Mouse (Mus musculus): ENCODE results near the gene Srsf10.

The Srsf10 gene

DNA sequence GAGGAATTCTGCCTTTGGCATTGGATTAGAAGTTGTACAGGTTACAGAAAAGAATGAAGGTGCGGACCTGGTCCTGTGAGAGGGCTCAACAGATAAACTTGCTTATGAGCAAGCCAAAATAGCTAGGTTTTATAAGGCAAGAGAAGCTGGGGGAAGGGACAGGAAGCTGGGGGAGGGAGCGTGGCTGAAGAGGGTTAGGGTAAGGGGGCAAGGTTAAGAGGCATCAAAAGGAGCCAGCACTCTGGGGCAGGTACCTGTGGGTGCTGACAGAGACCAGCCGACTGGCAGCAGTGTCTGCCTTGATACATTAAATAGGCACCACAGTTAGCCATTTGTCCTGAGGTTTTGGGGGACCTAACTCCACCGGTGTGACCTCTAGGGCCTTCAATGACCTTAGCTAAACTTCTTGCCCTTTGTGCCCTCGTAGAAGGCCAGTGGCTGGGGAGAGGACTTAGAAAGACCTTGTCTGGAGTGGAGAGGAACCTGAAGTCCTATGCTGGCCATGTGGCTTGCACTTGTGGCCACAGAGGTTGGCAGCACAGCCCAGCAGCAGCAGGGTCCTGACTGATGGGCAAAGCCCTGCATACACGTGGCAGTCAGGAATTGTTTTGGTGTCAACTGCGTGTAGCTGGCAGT lies 28.5 kb downstream of the Srsf10 start:
- DNase-seq (ENCODE audit: low spot score in 2 of 2), result peak in 1 of 2 experiments; percentile 14

DNA sequence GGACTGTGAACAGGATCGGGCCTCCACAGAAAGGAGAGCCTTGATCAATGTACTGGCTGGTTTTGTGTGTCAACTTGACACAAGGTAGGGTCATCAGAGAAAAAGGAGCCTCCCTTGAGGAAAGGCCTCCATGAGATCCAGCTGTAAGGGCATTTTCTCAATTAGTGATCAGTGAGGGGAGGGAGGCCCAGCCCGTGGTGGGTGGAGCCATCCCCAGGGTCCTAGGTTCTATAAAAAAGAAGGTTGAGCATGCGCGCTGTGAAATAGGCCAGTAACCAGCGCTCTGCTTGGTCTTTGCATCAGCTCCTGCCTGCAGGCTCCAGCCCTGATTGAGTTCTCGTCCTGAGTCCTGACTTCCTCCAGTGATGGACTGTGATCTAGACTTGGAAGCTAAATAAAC lies 29.0 kb downstream of the Srsf10 start:
- DNase-seq (ENCODE audit: low spot score in 2 of 2), result no peak

DNA sequence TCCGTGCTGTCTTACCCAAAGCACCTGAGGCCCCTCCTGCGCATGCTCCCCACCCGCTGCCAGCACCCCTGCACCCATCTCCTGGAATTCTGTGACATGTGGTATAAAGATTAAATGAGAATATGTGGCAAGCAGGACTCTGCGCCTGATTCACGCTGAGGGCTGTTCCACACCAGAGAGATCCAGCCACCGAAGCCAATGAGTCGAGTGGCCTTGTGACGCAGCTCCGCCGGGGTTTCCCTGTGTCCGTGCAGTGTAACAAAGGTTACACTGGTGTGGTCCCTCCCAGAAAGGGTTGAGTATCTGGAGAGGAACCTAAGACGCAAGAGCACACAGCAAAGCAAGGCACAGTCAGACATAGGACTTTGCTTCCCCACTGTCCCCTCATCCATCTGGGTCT lies 30.1 kb downstream of the Srsf10 start:
- DNase-seq (ENCODE audit: low spot score in 2 of 2), result peak in 1 of 2 experiments; percentile 8

DNA sequence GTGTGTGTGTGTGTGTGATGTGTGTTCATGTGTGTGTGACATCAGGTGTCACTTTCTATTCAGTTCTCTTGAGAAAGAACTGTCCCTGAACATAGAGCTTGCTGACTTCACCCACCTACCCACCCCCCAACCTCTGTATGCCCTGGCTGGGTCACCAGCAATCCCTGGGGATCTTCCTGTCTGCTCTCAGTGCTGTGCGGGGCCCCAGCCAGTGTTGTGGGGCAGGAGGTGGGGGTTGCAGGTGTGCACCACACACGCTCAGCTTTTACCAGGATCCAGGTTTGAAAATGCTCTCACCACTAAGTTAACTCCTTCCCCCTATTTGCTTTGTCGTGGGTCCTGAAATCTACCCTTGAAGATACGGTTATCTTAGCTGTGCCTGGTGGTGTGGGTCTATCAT lies 30.6 kb downstream of the Srsf10 start:
- DNase-seq (ENCODE audit: low spot score in 2 of 2), result peak in 1 of 2 experiments; percentile 13

DNA sequence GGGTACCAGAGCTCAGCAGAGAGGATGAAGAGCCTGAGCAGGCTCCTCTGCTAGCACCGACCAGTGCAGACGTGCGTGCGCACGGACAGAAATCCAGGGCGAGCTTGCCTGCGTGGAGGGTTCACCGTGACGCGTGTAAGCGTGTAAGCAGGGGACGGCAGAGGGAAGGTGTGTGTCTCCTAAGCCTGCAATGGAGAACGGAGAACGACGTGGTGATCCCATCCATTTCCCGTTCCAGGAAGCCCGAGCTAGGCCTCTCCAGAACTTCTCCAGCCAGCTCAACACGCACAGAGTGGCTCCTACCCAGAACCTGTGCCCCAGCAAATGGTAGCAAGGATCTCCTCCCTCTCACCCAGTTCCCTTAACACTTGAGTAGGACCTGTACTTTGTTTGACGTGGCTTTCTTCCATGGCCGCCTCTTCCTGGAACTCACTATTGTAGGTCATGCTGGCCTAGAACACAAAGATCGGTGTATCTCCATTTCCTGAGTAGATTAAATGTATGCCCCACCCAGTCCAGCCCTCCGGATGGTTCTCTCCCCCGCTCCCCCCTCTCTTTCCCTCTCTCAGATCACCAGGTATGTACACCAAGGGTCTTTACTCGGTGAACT lies 33.0 kb downstream of the Srsf10 start:
- DNase-seq (ENCODE audit: low spot score in 2 of 2), result no peak

DNA sequence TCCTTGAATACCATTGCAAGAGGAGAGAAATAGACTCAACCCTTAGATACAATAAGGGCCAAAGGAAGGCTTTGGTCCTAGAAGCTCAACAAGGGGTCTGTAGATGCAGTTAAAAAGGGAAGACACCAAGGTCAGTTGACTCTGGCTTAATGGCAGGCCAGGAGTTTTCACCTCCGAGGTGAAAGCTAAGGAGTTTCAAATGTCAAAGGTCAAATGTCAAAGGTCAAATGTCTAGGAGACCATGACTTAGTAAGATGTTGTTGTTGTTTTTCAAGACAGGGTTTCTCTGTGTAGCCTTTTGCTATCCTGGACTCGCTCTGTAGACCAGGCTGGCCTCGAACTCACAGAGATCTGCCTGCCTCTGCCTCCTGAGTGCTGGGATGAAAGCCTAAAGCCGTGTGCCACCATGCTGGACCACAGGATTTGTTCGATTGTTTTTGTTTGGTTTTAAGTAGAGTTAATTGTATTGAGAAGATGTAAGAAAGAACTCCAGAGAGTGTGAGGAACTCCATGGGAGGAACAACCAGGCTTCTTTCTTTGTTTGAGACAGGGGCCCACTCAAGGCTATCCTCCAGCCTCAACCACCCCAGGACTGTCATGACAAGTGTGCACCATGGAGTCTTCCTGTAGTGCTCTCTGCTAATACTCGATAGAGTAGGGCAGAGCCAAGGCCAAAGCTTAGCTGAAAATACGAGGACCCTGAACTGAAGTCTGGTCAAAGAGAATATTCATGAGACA lies 33.8 kb downstream of the Srsf10 start:
- peak in 1 of 2 experiments; percentile 4 for DNase-seq (ENCODE audit: low spot score in 2 of 2)

DNA sequence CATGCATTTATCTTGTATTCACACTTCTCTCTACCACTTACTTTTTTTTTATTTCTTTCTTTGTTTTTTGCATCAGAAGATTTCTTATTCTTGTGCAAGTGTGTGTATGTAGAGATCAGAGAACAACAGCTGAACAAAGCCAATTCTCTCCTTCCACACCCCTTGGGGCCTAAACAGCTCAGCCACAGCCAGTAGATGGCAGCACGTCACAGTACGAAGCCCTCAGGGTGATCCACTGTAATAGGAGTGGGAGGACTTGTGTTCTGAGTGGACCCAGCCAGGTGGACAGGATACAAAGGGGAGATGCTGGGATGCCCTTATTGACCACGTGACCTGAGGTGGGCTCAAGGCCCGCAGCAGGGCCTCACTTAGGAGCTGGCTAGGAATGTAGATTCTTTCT lies 34.3 kb downstream of the Srsf10 start:
- peak; percentile 51 to 70 for DNase-seq (ENCODE audit: low spot score in 2 of 2)

DNA sequence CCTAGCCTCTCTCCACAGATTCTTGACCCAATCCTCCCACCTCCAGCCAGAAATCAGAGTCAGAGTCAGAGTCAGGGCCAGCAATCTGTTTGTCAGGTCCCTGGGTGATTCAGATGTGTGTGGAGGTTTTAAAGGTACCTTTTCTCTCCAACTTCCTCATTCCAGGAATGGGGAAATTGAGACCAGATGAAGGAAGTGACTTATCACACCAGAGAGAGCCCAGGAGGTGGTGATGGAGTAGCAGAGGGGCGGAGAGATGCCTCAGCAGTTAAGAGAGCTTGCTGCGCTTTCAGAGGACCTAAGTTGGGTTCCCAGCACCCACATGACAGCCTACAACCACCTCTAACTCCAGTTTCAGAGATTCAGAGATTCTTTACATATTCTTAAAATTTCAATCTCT lies 36.0 kb downstream of the Srsf10 start:
- no peak for DNase-seq (ENCODE audit: low spot score in 2 of 2)

DNA sequence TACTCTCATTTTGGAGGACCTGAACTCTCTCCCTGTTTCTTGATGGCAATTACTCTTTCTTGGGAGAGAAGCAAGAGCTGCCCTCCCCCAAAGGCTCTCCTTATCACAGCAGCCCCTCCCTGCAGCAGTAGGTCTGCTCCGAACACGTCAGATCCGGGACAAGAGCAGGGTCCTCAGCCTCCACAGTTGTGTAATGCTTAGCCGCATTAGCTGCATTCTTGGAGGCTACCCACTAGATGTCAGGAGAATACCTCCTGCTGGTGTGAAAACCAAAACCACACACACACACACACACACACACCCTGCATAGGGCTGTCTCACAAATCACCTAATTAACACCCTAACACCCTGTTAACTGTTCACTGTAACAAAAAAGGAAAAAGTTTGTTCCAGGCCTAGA lies 37.3 kb downstream of the Srsf10 start:
- DNase-seq (ENCODE audit: low spot score in 2 of 2), result no peak

DNA sequence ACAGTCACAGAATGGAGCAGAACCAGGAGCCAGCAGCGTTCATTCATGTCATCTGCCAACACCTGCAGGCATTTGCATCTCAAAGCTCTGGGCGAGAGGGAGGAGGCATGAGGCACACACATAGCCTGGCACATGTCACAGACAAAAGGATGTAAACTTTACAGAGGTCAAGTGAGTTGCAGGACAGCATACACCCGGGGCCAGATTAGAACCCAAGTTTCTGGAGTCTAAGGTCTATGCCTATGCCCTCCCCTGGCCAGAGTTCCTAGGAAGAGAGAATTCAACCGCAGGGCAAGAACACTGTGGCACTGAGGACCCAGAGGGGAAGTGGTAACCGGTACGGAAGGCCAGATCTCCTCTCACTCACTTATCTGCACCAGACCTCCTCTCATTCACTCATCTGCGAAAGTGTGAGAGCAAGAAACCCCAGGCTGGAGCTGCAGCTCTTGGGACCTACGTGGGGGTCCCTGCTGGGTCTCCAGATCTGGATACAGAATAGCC lies 39.6 kb downstream of the Srsf10 start, which contains the start of gene Cnr2:
TSS of gene Cnr2 (plus strand) at position 324 of the 501 bp plus-strand sequence.
- DNase-seq (ENCODE audit: low spot score in 2 of 2), result no peak

DNA sequence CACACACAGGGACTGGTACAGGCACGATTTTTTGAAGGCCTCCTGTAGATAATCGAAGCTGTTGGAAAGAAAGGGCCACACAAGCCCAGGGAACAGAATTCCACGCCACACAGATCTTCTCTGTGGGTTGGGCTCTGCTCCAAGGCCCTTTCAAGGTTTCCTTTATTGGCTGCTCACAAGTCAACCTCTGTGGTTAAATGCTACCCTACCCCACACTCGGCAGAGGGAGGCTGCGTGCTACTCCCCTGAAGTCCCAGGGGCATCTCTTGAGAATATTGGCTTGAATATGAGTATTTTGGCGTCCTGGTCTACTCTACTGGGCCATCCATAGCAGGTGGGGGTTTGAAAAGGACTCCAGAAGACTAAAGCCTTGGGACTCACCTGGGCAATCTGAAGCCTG lies 40.6 kb downstream of the Srsf10 start:
- no peak for DNase-seq (ENCODE audit: low spot score in 2 of 2)

DNA sequence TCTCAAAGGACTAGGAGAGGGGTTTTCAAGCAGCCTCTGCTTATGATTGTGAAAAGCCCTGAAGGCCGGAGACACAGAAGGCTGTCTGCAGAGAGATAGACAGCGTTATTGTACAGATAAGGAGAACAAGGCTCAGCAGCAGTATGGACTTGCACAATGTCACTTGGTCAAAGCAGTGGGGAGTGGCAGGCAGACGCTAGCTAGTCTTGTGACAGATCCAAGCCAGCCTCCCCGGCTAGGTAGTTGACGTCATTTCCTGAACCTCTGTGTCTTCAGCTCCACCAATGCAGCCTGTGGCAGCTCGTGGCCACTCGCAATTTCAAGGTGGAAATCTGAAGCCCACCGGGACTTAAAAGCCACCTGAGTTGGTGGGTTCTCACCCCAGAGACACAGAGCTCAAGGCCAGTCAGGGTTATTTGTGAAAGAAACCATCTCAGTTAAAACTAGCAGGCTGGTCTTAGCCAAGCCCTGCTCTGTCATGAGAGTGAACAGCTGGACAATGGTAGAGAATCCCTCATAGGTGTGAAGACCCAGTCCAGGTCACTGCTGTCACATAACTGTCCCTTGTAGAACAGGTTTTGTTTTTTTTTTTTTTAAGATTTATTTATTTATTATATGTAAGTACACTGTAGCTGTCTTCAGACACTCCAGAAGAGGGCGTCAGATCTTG lies 43.0 kb downstream of the Srsf10 start:
- DNase-seq (ENCODE audit: low spot score in 2 of 2), result no peak

DNA sequence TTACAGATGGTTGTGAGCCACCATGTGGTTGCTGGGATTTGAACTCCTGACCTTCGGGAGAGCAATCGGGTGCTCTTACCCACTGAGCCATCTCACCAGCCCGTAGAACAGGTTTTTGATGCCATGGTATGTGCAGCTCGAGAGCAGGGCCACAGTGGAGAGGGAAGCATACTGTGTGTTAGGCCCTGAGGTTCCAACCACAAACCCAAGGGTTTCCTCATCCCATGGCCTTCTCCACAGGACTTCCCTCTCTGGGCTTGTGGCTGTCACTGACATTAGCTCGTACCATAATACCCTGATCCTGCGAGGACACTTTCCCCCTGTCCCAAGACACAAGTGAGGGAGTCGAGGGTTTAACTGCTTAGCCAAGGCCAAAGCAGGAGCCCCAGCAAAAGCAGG lies 43.5 kb downstream of the Srsf10 start:
- DNase-seq (ENCODE audit: low spot score in 2 of 2), result no peak

DNA sequence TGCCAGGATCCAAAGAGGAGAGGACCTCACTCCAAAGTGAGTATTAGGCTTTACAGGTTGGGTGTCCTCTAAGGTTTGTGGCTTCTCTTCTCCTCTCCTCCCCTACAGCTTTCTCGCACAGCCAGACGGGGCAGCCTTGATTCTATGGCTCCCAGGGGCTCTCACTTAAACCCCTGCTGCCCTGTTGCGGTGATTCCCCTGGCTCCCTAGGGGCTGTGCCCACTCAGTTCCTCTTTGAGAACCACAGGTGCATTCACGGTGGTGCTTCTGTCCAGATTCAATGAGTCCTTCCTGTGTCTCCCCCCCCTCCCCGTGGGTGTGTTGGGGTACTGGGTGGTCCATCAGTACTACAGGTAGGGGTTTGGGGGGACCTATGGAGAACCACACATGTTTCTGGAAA lies 44.5 kb downstream of the Srsf10 start:
- DNase-seq (ENCODE audit: low spot score in 2 of 2), result no peak

DNA sequence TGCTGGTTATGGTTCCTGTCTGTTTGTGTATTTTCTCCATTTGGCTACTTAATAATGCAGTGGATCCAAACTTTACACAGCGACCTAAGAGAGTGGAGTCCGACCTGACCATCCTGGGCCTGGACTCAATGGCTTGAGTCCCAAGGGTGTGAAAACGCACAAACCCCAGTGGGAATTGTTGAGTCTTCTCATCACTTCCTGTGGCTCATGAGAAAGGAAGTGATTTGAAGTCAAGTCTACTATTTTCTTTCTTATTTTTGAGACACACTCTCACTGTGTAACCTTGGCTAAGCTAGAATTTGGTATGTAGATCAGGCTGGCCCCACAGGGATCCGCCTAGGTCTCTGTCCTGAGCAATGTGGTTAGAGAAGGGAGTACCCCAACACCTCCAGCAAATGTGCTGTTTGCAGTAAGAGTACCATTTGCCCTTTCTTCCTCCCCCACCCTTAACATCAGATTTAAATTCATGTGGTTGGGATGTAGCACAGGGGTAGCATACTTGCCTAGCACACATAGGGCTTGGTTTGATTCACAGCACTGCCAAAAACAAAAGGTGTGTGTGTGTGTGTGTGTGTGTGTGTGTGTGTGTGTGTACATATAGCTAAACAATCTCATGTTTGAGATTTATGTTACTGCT lies 47.2 kb downstream of the Srsf10 start:
- DNase-seq (ENCODE audit: low spot score in 2 of 2), result no peak

DNA sequence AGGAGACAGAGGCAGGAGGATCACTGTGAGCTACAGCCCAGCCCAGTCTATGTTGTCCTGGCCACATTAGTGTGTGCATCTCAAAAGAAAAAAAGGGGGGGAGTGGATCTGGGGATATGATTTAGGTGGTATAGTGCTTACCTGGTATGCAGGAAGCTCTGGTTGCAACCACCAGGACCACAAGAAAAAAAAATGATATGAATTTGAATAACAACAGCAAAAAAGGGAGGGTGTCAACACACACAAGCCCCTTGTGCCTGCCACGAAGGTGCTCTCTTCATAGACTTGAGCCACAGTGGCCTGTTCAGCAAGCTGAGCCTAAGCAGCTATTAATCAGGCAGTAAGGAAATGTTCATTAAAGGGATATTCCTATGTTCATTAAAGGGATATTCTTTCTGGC lies 49.3 kb downstream of the Srsf10 start:
- no peak for DNase-seq (ENCODE audit: low spot score in 2 of 2)

DNA sequence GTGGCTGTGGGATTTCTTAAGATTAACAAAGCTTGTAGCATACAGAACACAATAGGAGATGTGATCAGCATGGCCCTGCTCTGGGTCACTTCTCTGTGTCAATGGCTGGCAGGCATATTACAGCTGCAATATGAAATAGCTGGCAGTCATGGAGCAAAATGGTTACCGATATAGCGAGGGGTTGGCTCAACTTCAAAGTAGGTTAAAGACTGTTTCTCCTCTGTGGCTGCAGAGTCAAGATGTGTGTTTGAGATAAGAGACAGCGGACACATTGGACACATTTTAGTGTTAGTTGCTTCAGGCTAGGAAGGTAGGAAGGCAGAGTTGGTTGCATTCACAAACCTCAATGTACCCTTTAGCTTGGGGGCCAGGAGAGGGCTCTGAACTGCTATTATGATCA lies 51.1 kb downstream of the Srsf10 start:
- no peak for DNase-seq (ENCODE audit: low spot score in 2 of 2)

DNA sequence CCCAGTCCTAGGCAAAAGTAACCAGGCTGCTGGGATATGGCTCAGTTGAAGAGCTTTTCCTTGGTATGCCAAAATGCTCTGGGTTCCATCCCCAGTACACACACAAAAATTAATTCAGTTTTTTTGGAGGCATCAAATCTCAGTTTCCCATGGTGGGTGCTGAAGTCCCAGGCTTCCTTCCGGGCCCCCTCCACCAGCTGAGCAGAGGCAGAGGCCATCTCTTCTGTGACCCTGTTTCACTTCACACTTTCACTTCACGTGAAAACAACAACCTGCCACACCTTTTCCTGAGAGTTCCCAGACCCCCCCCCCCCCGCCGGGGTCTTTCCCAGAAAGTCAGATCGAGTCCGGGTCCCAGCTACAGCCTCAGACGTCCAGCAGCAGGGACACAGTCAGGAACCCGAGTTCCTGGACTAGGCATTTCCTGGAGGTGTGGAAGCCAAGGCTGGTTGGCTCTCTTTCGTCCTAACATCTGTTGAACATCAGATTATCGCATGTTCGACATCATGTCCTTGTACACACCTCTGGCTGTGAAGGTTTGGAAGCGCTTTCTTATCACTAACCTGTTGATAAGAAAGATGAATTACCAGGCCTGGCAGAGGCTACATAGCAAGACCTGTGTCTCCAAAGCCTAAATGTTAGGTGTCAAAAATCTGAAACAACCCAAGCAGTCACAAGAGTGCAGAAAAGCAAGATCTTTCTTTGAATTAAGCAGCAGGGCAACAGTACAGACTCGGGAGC lies 53.9 kb downstream of the Srsf10 start:
- DNase-seq (ENCODE audit: low spot score in 2 of 2), result no peak

DNA sequence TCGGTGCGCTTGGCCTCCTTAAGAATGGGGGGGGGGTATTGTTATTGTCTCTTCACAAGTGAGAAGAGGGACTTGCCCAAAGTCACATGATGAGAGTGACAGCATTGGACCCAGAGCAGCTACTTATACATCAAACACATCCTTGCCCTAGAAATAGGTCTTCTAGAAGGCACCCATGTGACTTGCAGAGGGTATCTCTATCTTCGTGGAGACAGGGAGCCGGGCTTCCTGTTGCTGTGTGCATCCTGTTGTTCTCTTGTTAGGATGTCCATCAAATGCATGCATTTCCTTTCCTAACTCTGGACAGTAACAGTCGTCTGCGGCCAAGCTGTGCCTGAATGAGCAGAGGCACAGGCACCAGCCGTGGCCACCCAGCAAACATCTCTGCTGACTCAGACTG lies 56.0 kb downstream of the Srsf10 start:
- no peak for DNase-seq (ENCODE audit: low spot score in 2 of 2)

DNA sequence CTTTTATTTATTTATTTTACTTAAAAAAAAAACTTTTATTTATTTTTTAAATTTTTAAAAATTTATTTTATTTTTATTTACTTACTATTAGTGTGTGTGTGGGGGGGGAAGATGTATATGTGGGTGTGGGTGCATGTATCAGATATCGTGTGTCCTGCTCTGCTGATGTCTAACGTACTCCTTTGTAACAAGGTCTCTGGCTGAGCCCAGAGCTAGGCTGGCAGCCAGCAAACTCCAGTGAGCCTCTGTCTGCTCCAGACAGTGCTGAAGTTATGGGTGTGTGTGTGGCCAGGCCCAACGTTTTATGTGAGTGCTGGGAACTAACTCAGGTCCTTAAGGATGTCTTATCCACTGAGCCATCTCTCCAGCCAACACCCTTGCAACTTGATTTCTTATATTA lies 56.6 kb downstream of the Srsf10 start:
- DNase-seq (ENCODE audit: low spot score in 2 of 2), result no peak

DNA sequence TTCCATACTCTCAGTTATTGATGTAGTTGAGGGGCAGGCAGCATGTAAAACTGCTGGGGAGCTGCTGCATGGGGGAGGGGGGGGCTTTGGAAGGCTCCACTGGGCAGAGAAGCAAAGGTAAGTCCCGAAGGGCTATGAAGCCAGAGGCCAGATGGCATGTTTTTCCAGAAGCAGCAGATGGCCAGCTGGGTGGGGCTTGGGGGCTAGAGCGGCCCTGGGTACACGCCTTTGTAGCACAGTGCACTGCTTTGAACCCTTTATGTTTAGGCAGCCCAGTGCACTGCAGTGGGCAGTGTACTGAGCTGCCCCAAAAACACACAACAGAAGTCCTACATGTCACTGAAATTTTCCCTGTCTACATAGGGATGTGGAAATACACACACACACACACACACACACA lies 57.3 kb downstream of the Srsf10 start:
- peak in 1 of 2 experiments; percentile 49 for DNase-seq (ENCODE audit: low spot score in 2 of 2)

Measured in cerebellum, postnatal 4 days (tissue).